In the genomic region with DNA sequence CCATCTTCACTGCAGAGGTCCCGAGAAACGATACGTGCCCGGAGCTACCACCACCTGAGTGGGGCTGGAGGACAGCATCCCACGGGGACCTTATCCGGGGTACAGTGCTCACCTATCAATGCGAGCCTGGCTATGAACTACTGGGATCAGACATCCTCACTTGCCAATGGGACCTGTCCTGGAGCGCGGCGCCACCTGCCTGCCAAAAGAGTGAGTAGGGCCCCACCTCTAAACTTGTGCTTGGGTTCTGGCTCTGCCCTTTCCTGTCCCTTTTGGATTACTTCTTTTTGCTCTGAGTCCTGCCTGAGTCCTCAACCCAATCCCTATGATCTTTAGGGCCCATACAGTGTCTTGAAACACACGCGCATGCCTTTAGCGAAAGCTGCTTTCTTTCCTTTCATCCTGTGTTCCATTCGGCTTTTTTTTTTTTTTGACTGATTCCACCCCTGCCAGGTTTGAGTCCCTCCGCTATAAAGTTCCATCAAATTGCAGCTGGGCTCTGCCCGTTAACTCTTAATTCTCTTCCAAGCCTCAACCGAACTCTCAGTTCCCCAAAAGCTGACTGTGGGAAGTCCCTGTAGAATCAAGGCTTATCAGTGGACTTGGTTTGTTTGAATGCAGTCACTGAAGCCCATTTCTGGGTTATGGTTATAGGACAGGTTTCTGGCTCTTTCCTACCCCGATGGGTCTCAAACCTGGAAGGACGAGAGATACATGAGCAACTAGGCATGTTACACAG, we compare ENCODE assay signal across 9 mouse cellular contexts. TPM values are rescaled to one million over a fixed set of nuclear protein-coding genes. Genes with fewer than 3 reads are reported as not detected.
DNase-seq lines count a peak whose midpoint lies in the region; ATAC-seq lines count a peak whose summit lies in the region.
"Had no signal": no experiment of that assay in that cellular context is flagged by ENCODE, and none has a peak within 500 bp of the region (broad histone marks: within the 10 kb centered on the region; RNA-seq: fewer than 3 reads in every experiment).

No protein-coding gene starts in this region.

- no peak overlapping the region for H3K27ac ChIP-seq in forebrain, embryonic 11.5 days (ENCODE audit: low read depth, low read length)
- H3K27ac ChIP-seq in forebrain, embryonic 16.5 days (ENCODE audit: low read length): no peak overlapping the region

- no peak overlapping the region for H3K4me3 ChIP-seq in forebrain, embryonic 11.5 days (ENCODE audit: low read depth, low read length)
- H3K4me3 ChIP-seq in forebrain, embryonic 16.5 days (replicated peaks; ENCODE audit: low read length): no peak overlapping the region

- H3K36me3 ChIP-seq in forebrain, embryonic 11.5 days (ENCODE audit: control insufficient read depth, insufficient read depth, low read length): no peaks in the 10 kb centered on the region
- peaks cover 17% of the 10 kb centered on the region for H3K36me3 ChIP-seq in forebrain, embryonic 16.5 days (ENCODE audit: control insufficient read depth, insufficient read depth)

- WGBS in forebrain, embryonic 11.5 days: 28% methylated on average over 19 of the region's 19 CpGs
- WGBS in forebrain, embryonic 16.5 days: 25% methylated on average over 19 of the region's 19 CpGs

- no peak overlapping the region for H3K9ac ChIP-seq in forebrain, embryonic 11.5 days (ENCODE audit: low read length)
- no peak overlapping the region for H3K9ac ChIP-seq in forebrain, embryonic 16.5 days (replicated peaks; ENCODE audit: low read depth, low read length)

- H3K9me3 ChIP-seq in forebrain, embryonic 11.5 days (ENCODE audit: control insufficient read depth, low read length): no peaks in the 10 kb centered on the region
- no peaks in the 10 kb centered on the region for H3K9me3 ChIP-seq in forebrain, embryonic 16.5 days (ENCODE audit: control insufficient read depth, low read length)

- no peak for ATAC-seq in forebrain, embryonic 11.5 days (replicated peaks; ENCODE audit: low FRiP score)
- ATAC-seq in forebrain, embryonic 16.5 days: no peak

- H3K4me1 ChIP-seq in forebrain, embryonic 11.5 days (replicated peaks; ENCODE audit: control insufficient read depth, insufficient read depth, low read length): no peaks in the 10 kb centered on the region
- H3K4me1 ChIP-seq in forebrain, embryonic 16.5 days (replicated peaks; ENCODE audit: control insufficient read depth, insufficient read depth, low read length): no peaks in the 10 kb centered on the region

- peaks cover 8% of the 10 kb centered on the region for H3K27me3 ChIP-seq in forebrain, embryonic 11.5 days (ENCODE audit: control insufficient read depth, insufficient read depth, low read length)
- 0 out of 2 replicates have a peak, but pooled peaks cover 8% of the 10 kb centered on the region for H3K27me3 ChIP-seq in forebrain, embryonic 16.5 days (replicated peaks; ENCODE audit: control insufficient read depth, insufficient read depth, low read length)

- no peak for DNase-seq in forebrain, embryonic 11.5 days (ENCODE audit: low spot score)
- DNase-seq in 3134 (ENCODE audit: extremely low read depth, insufficient read length, low spot score): peak; percentile 20
- DNase-seq in adrenal gland, postnatal 10 days: peak; percentile 68
- peak; percentile 52 for DNase-seq in heart, postnatal 4 days
- DNase-seq in lung, adult 18-20 months: peak; percentile 43 to 48
- peak; percentile 52 to 54 for DNase-seq in thymus, postnatal 36 days
- DNase-seq in layer of hippocampus, postnatal 25 days (ENCODE audit: extremely low spot score in 1 of 2, low spot score in 1 of 2): no peak

- H3K4me2 ChIP-seq in forebrain, embryonic 11.5 days (ENCODE audit: low read depth, low read length, severe bottlenecking): peak overlapping the region; percentile 26; the same call in 1 of the 2 replicates
- no peak overlapping the region for H3K4me2 ChIP-seq in forebrain, embryonic 16.5 days (ENCODE audit: low read length)

RNA-seq across cellular contexts. Expression of a gene that starts 12.0 kb away (rescaled TPM):
- polyA plus RNA-seq in forebrain, embryonic 11.5 days (2014; fragmentation: Nextera tagmentation; extraction: Ambion mirVana): 68.0 and 78.7 TPM in 2 replicates
- polyA plus RNA-seq in forebrain, embryonic 16.5 days (2015; fragmentation: Nextera tagmentation; extraction: Ambion mirVana): 115 and 122 TPM in 2 replicates
- 10 to 100 TPM; 70.6 to 76.4 TPM for total RNA-seq in adrenal gland, postnatal 10 days (2021)
- total RNA-seq in heart, postnatal 4 days (2021): 10 to 100 TPM; 69.2 to 72.1 TPM
- 100 to 1,000 TPM; 157 to 177 TPM for total RNA-seq in layer of hippocampus, postnatal 25 days (2021)

RNA-seq across cellular contexts. Expression of a gene that starts 12.2 kb away (rescaled TPM):
- polyA plus RNA-seq in forebrain, embryonic 11.5 days (2014; fragmentation: Nextera tagmentation; extraction: Ambion mirVana): 0.88 and 1.4 TPM in 2 replicates
- polyA plus RNA-seq in forebrain, embryonic 16.5 days (2015; fragmentation: Nextera tagmentation; extraction: Ambion mirVana): 0.45 and 1.2 TPM in 2 replicates
- total RNA-seq in adrenal gland, postnatal 10 days (2021): 1 to 10 TPM; 1.6 to 2.7 TPM
- total RNA-seq in heart, postnatal 4 days (2021): under 1 TPM; 0.24 to 0.29 TPM
- total RNA-seq in layer of hippocampus, postnatal 25 days (2021): not detected

RNA-seq across cellular contexts. Expression of a gene that starts 13.4 kb away (rescaled TPM):
- polyA plus RNA-seq in forebrain, embryonic 11.5 days (2014; fragmentation: Nextera tagmentation; extraction: Ambion mirVana): 6.3 and 6.7 TPM in 2 replicates
- polyA plus RNA-seq in forebrain, embryonic 16.5 days (2015; fragmentation: Nextera tagmentation; extraction: Ambion mirVana): 26.1 and 30.6 TPM in 2 replicates
- total RNA-seq in adrenal gland, postnatal 10 days (2021): 10 to 100 TPM; 38.8 to 58.2 TPM
- 10 to 100 TPM; 18.6 to 21.2 TPM for total RNA-seq in heart, postnatal 4 days (2021)
- 100 to 1,000 TPM; 411 to 438 TPM for total RNA-seq in layer of hippocampus, postnatal 25 days (2021)

RNA-seq across cellular contexts. Expression of a gene that starts 14.3 kb away (rescaled TPM):
- 0.25 and 0.40 TPM in 2 replicates for polyA plus RNA-seq in forebrain, embryonic 11.5 days (2014; fragmentation: Nextera tagmentation; extraction: Ambion mirVana)
- polyA plus RNA-seq in forebrain, embryonic 16.5 days (2015; fragmentation: Nextera tagmentation; extraction: Ambion mirVana): 4.8 and 8.5 TPM in 2 replicates
- 1 to 10 TPM; 1.9 to 2.0 TPM for total RNA-seq in adrenal gland, postnatal 10 days (2021)
- total RNA-seq in heart, postnatal 4 days (2021): under 1 TPM in 1 of 2 experiments, not detected in 1; 0.36 TPM
- 10 to 100 TPM; 33.4 to 36.6 TPM for total RNA-seq in layer of hippocampus, postnatal 25 days (2021)
- polyA plus RNA-seq: liver, embryonic 16.5 days had no signal

RNA-seq across cellular contexts. Expression of a gene that starts 35.0 kb away (rescaled TPM):
- polyA plus RNA-seq in forebrain, embryonic 11.5 days (2014; fragmentation: Nextera tagmentation; extraction: Ambion mirVana): 26.5 and 28.8 TPM in 2 replicates
- polyA plus RNA-seq in forebrain, embryonic 16.5 days (2015; fragmentation: Nextera tagmentation; extraction: Ambion mirVana): 131 and 132 TPM in 2 replicates
- 10 to 100 TPM; 18.4 to 23.0 TPM for total RNA-seq in adrenal gland, postnatal 10 days (2021)
- 10 to 100 TPM; 10.4 to 10.7 TPM for total RNA-seq in heart, postnatal 4 days (2021)
- 100 to 1,000 TPM; 150 to 160 TPM for total RNA-seq in layer of hippocampus, postnatal 25 days (2021)

Comparison
In these comparisons a context has a peak if more than half of its experiments do, and no peak if none do; other contexts are left out.
1. DNase-seq: peak in 3134 (single experiment), adrenal gland, postnatal 10 days (single experiment), heart, postnatal 4 days (single experiment), lung, adult 18-20 months (2 of 2) and thymus, postnatal 36 days (2 of 2); none in forebrain, embryonic 11.5 days (single experiment) and layer of hippocampus, postnatal 25 days (0 of 2).
2. RNA of a gene that starts 13.4 kb away (total RNA-seq): 411 to 438 TPM in layer of hippocampus, postnatal 25 days; 38.8 to 58.2 TPM in adrenal gland, postnatal 10 days and 18.6 to 21.2 TPM in heart, postnatal 4 days; every median in the first group is over 4 times any median in the second.